Mouse (Mus musculus): ENCODE results near the gene Cadm3. TPM values are rescaled to one million over a fixed set of nuclear protein-coding genes. Genes with fewer than 3 reads are reported as not detected.
"Not testable (repeated sequence)": the region's sequence is repeated elsewhere in the genome, so short reads cannot be mapped to it uniquely, and the experiment has no call there.

The Cadm3 gene
- total RNA-seq, 2 experiments from 2014 or later = 9.9 to 11.4 TPM

DNA sequence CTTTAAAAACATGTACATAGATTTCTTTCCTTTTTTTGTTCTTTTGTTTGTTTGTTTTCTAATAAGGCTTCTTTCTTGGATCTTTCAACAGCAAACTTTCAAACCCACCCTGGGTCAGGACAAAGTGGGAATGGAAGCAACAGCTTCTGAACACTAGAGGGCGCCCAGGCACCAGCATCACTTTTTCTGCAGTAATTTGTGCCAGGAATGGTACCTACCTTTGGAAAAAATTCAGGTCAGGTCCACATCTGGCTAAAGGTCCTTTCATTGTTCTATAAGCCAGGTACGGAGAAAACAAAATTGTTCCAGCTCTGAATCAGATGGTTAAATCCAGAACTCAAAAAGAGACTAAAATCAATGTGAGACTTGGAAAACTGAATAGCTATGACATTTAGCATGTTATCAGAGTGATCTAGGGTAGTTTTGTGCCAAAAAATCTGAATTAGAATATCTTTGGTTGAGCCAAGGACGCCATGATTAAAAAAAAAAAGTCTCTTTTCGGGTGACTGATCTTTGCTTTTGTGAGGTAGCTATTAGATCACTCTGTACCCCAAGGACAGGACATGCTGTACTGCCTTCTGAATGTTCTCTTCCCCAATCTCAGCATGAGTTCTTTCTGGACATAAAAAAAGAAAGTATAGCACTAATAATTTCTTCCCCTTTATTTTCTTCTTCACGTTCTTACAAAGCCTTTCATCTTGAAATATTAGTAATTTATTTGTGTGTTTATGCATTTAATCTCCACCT is 43.5 kb downstream of the Cadm3 start:
- no peak for DNase-seq

GRCm38 (mm10) chr1:173322249-173322627 is 45.3 kb downstream of the Cadm3 start:
- no peak for DNase-seq

GRCm38 (mm10) chr1:173321593-173322248 is 45.8 kb downstream of the Cadm3 start:
- no peak for DNase-seq

DNA sequence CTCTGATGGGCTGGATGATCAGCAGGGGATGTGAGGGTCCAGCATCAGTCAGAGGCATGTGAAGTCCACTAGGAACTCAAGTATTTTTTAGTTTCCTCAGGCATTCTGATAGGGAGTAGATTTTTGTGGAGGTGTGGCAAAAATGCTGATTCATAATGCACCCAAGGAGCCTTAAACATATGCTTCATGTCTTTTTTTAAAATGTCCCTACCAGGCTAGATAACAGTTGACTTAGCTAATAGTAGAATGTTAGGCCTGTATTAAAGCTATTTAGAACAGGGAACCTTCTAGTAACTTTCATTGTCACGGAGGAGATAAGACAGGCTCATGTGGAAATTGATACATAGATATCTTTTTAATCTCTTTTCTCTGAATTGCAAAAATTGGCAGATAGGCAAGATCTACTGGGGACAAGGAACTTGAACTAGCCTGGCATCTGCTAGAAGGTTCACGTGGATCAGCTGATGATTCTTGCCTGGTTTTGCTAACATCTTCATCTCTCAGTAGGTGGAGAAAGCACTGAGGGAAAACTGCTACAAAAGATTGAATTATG is 49.5 kb downstream of the Cadm3 start:
- DNase-seq = no peak

- DNase-seq = no peak
Observed at GRCm38 (mm10) chr1:173315725-173316124, 51.8 kb downstream of the Cadm3 start.

DNA sequence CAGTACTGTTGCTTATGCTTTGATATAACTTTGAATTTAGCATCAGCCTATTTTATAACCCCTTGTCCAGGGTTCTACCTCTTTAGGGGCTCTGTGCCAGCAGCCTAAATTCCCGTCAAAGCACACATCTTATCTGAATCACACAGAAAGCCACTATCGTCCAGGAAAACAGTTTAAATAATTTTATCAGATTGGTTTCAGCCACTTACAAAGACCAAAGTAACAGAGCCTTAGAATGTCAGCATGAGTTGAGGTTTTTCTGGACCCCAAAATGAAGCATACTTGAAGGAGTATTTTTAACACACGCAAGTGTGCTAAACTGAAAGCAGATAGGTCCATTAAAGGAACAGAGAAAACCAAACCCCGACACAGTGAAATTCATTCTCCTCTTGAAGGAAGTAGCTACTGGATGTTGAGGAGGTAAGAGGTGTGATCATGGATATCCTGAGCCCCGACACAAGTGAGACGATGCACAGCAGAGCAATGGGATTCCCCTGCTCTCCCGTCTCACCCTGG is 53.9 kb downstream of the Cadm3 start:
- DNase-seq = not testable (repeated sequence)

- DNase-seq = not testable (repeated sequence)
Observed at GRCm38 (mm10) chr1:173302795-173303194, 64.7 kb downstream of the Cadm3 start.

Other genes starting within 250 kb of the Cadm3 start
- gene Olfr1408, start 230.3 kb downstream of the Cadm3 start, total RNA-seq (2021) = not detected
- not detected for gene Olfr1406, start 177.1 kb downstream of the Cadm3 start, total RNA-seq (2021)
- gene Olfr218, start 169.9 kb downstream of the Cadm3 start, total RNA-seq (2021) = not detected
- gene Olfr1404, start 155.3 kb downstream of the Cadm3 start, total RNA-seq (2021) = not detected
- gene Fcer1a, start 140.5 kb downstream of the Cadm3 start, total RNA-seq (2021) = not detected
- gene Olfr418, start 101.7 kb downstream of the Cadm3 start, total RNA-seq (2021) = not detected
- not detected for gene Mptx2, start 89.9 kb downstream of the Cadm3 start, total RNA-seq (2021)
- gene Ackr1, start 33.9 kb downstream of the Cadm3 start, total RNA-seq (2021) = 1 to 10 TPM; 3.4 to 5.2 TPM
- gene Aim2, start 16.8 kb downstream of the Cadm3 start, total RNA-seq (2021) = under 1 TPM; 0.46 to 0.56 TPM
- gene Ifi206, start 123.3 kb upstream of the Cadm3 start, total RNA-seq (2021) = not detected
- not detected for gene Ifi214, start 168.3 kb upstream of the Cadm3 start, total RNA-seq (2021)
- under 1 TPM in 1 of 2 experiments, not detected in 1; 0.19 TPM for gene Ifi213, start 231.6 kb upstream of the Cadm3 start, total RNA-seq (2021)